Mouse (Mus musculus) stomach, embryonic 16.5 days (tissue): ENCODE data around the gene Alg11. TPM values are rescaled to one million over a fixed set of nuclear protein-coding genes. Genes with fewer than 3 reads are reported as not detected.

ENCODE experiments used
- ATAC-seq: fragments of 200-750 bp; cut with Nextera tagmentation; 2 replicates; pipeline ENCODE4 v1.8.0; 2017; ENCODE audit warnings: moderate number of reproducible peaks, moderate TSS enrichment; ENCODE audit not compliant: insufficient read depth, low FRiP score
- H3K27ac ChIP-seq: fragments of 300-500 bp; sonication (generic); 2 replicates; pipeline ENCODE4 v1.5.1; 2014; ENCODE audit warnings: low read length
- H3K27me3 ChIP-seq: fragments of 300-500 bp; sonication (generic); 2 replicates; pipeline ENCODE4 v1.6.1; 2014; ENCODE audit warnings: low read length, control low read depth, mixed read lengths; ENCODE audit not compliant: control insufficient read depth, insufficient read depth
- H3K36me3 ChIP-seq: fragments of 300-500 bp; sonication (generic); 2 replicates; pipeline ENCODE4 v1.6.1; 2014; ENCODE audit warnings: low read length; ENCODE audit not compliant: control insufficient read depth, insufficient read depth
- H3K4me1 ChIP-seq: fragments of 300-500 bp; sonication (generic); 2 replicates; pipeline ENCODE4 v1.6.1; 2014; ENCODE audit warnings: low read length, control low read depth, mixed read lengths; ENCODE audit not compliant: control insufficient read depth, insufficient read depth
- H3K4me2 ChIP-seq: fragments of 300-500 bp; sonication (generic); 2 replicates; pipeline ENCODE4 v1.6.1; 2014; ENCODE audit warnings: low read depth, low read length, mixed read lengths
- H3K4me3 ChIP-seq: fragments of 300-500 bp; sonication (generic); replicated peaks from 2 replicates; pipeline ENCODE4 v1.5.1; 2014; ENCODE audit warnings: mild to moderate bottlenecking, low read length
- H3K9ac ChIP-seq: fragments of 300-500 bp; sonication (generic); 2 replicates; pipeline ENCODE4 v1.6.1; 2014; ENCODE audit warnings: low read length
- H3K9me3 ChIP-seq: fragments of 300-500 bp; sonication (generic); replicated peaks from 2 replicates; pipeline ENCODE4 v1.6.1; 2016; ENCODE audit warnings: low read length, control low read depth; ENCODE audit not compliant: control insufficient read depth
- WGBS: fragments of 180-500 bp; shearing (Covaris S2); extraction: QIAGEN DNeasy Blood & Tissue Kit; methylation state at CpG from one replicate; pipeline ENCODE4 v1.1.7; 2014; 5-methylcytosine and 5-hydroxymethylcytosine counted together
- polyA plus RNA-seq: library from polyadenylated mRNA; unstranded; fragments of >200 nt; fragmentation: Nextera tagmentation; extraction: Ambion mirVana; gene quantifications from 2 replicates; pipeline ENCODE4 v1.2.1, GENCODE M21; 2015

Gene Alg11
- polyA plus RNA-seq, 1 experiment from 2014 or later, result 38.1 TPM

DNA sequence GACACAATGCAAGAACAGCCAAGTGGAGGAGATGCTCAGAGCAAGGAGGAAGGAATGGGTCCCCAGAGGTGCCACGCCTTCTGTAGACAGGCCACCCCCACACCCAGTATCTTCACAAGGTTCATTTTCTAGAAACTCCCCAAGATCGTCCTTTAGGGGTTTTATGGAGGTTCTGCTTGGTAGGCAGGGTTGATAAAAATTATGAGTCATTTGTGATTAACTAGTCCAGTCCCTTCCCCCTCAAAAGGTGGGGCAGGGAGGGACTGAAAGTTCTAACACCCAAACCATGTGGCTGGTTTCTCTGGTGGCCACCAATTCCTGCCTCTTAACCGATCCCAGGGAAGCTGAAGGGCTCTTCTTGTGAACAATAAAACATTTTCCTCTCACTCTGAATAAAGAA lies 3.7 kb upstream of the Alg11 start:
- Histone ChIP-seq H3K9ac (no peak overlapping the region), H3K4me1 (peaks cover 5% of the 10 kb centered on the region; the same call in 1 of the 2 replicates), H3K27me3 (peaks cover 5% of the 10 kb centered on the region; the same call in 1 of the 2 replicates), H3K36me3 (no peaks in the 10 kb centered on the region), H3K27ac (no peak overlapping the region), H3K4me3 (no peak overlapping the region), H3K4me2 (no peak overlapping the region), H3K9me3 (no peaks in the 10 kb centered on the region)
- ATAC-seq, result no peak
- WGBS, result 71% methylated on average over 3 of the region's 3 CpGs

DNA sequence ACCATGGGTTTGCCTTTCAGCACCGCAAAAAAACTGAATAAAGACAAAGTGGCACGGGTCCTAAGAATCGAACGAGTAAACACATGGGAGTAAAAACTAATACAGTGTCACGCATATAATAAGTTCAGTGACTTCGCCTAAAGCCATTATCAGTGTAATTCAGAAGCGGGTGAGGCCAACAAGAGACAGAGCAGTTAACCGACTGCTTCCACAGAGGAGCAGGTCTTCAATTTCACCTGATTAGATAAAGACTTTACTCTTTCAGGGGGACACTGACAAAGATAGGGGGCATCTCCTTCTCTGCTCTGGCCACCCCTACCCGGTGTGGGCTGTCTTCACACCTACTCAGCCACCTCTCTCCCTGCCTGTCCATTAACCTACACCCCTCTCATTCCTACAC lies 2.2 kb upstream of the Alg11 start:
- Histone ChIP-seq H3K36me3 (no peaks in the 10 kb centered on the region; the same call in 1 of the 2 replicates), H3K27me3 (peaks cover 5% of the 10 kb centered on the region; the same call in 1 of the 2 replicates), H3K4me1 (peaks cover 5% of the 10 kb centered on the region; the same call in 1 of the 2 replicates), H3K9ac (no peak overlapping the region), H3K27ac (no peak overlapping the region), H3K4me2 (no peak overlapping the region), H3K9me3 (no peaks in the 10 kb centered on the region), H3K4me3 (no peak overlapping the region)
- 68% methylated on average over 9 of the region's 9 CpGs for WGBS
- no peak for ATAC-seq

DNA sequence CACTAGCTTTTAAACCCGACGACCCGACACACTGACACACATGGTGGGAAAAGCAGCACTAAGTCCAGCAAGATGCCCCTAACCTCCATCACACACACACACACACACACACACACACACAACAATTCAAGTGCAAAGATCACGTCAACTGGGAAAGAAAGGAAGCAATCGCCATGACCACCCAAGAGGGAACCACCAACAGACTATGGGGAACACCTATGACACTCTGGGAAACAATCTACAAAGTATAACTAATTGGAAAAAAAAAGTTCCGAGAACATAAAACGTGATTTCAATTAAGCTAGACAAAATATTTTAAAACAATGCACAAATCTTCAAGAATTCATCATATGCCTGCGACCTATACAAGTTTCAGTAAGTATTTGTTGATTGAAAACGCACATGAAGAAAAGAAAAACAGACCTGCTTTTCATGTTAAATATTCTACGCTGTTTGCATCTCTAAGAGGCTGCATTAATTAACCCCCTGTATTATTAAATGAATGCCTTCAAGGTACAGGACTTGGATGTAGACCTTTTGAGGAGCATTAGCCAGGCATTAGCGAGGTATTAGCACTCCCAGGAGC lies 1.3 kb upstream of the Alg11 start:
- peak overlapping the region; percentile 76 for H3K9ac ChIP-seq
- no peaks in the 10 kb centered on the region for H3K9me3 ChIP-seq
- peak overlapping the region; percentile 98 for H3K4me2 ChIP-seq
- peaks cover 5% of the 10 kb centered on the region; the same call in 1 of the 2 replicates for H3K27me3 ChIP-seq
- no peak overlapping the region for H3K27ac ChIP-seq
- H3K4me3 ChIP-seq, result peak overlapping the region; percentile 83
- WGBS, result 52% methylated on average over 11 of the region's 11 CpGs
- ATAC-seq, result no peak
- peaks cover under 1% of the 10 kb centered on the region; the same call in 1 of the 2 replicates for H3K36me3 ChIP-seq
- H3K4me1 ChIP-seq, result peaks cover 5% of the 10 kb centered on the region; the same call in 1 of the 2 replicates

DNA sequence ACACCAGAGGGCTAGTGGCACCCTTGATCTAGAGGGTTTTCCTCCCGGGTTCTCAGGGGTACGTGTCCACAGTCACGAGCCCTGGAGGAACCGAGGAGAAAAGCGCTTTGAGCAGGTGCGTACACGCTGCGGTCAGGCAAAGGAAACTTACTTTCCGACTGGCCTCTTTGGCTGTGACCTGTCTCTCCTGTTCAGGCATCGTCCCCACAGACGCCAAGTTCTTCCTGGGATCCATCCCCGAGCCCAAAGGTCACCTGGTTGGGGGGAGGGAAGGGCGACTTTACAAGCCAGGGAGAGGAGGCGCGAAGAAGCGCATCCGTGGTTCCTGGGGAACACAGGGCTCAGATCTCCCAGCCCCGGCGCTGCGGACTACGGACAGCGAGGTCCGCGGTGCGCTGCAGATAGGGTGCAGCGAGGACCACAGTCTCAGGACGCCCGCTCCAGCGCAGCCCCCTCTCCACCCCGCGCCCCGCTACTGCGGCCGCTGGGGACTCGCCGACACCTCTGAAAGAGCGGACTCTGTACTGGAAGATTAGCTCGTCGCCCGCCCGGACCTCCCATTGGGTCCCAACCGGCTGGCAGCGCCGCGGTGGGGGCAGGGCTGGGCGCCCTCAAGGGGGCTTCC lies 588 bp upstream of the Alg11 start, which contains the start of gene Atp7b:
TSS of gene Atp7b (minus strand) at position 485 of the 625 bp plus-strand sequence.
- Histone ChIP-seq H3K27me3 (peaks cover 5% of the 10 kb centered on the region; the same call in 1 of the 2 replicates), H3K27ac (peak within 1 kb of the TSS; percentile 55; the same call in 1 of the 2 replicates), H3K9ac (peak within 1 kb of the TSS; percentile 76), H3K4me3 (peak within 1 kb of the TSS; percentile 83), H3K4me2 (peak within 1 kb of the TSS; percentile 98), H3K9me3 (no peaks in the 10 kb centered on the region), H3K4me1 (peaks cover 5% of the 10 kb centered on the region; the same call in 1 of the 2 replicates), H3K36me3 (peaks cover 4% of the 10 kb centered on the region)
- under 1% methylated on average over 45 of the region's 46 CpGs for WGBS
- ATAC-seq, result peak; percentile 83

DNA sequence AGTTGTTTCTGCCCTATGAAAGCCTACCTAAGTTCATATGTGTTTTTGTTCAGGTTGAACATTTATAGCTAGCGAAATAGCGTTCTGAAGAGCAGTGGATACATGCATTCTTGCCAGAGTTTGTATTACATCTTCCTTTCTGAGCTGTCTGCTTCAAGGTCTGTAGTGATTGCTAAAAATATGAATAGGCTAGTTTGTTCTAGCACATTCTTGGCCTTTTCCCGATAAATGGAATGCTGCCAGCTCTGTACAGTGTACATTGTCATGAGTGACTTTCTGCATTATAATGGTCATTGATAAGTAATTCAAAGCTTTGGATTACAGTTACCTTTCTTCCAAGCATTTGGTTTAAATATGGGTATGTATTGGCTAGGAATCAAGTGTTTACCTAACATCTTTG lies 605 bp downstream of the Alg11 start:
- Histone ChIP-seq H3K9me3 (no peaks in the 10 kb centered on the region), H3K27ac (no peak overlapping the region), H3K4me3 (peak overlapping the region; percentile 83), H3K36me3 (peaks cover 15% of the 10 kb centered on the region), H3K4me1 (peaks cover 5% of the 10 kb centered on the region; the same call in 1 of the 2 replicates), H3K27me3 (peaks cover 5% of the 10 kb centered on the region; the same call in 1 of the 2 replicates), H3K9ac (no peak overlapping the region; the same call in 1 of the 2 replicates), H3K4me2 (peak overlapping the region; percentile 95)
- no peak for ATAC-seq
- 3% methylated on average over 3 of the region's 3 CpGs for WGBS

DNA sequence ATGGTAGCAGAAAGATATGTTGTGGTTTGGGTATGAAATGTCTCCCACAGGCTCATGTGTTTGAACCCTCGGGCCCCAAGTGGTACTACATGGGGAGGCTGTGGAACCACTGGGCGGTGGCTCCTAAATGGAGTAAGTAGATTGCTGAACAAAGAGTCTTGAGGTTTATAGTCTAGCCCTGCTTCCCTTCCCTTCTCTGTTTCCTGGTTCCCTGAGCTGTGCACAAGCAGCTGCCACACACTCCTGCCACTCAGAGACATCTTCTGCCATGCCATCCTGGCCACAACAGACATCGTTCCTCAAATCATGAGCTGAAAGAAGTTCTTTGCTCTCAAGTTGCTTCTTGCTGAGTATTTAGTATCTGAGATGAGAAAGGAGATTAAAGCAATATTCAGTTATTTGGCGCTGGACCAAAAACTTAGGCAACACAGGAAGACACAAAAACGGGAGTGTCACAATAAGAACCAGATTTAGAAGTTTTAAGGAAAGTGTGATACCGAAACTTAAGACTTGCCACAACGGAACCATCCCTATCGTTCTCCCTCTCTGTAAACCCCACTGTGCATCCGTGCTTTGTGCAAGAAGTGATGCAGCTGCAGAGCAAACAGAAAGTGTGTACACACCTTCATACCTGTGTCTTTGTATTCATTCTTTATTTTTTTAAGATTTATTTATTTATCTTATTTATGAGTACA lies 18.9 kb downstream of the Alg11 start:
- Histone ChIP-seq H3K36me3 (no peaks in the 10 kb centered on the region), H3K4me2 (no peak overlapping the region), H3K27me3 (no peaks in the 10 kb centered on the region), H3K4me1 (no peaks in the 10 kb centered on the region), H3K9ac (no peak overlapping the region), H3K4me3 (no peak overlapping the region), H3K27ac (no peak overlapping the region), H3K9me3 (no peaks in the 10 kb centered on the region)
- no peak for ATAC-seq
- 79% methylated on average over 9 of the region's 9 CpGs for WGBS

- Histone ChIP-seq H3K27me3 (no peaks in the 10 kb centered on the region), H3K36me3 (no peaks in the 10 kb centered on the region), H3K4me1 (no peaks in the 10 kb centered on the region), H3K27ac (no peak overlapping the region), H3K4me2 (no peak overlapping the region), H3K4me3 (no peak overlapping the region), H3K9ac (no peak overlapping the region), H3K9me3 (no peaks in the 10 kb centered on the region)
- no peak for ATAC-seq
- WGBS, result 97% methylated on average over 4 of the region's 4 CpGs
Measured at GRCm38 (mm10) chr8:22089226-22089625, 28.7 kb downstream of the Alg11 start.

DNA sequence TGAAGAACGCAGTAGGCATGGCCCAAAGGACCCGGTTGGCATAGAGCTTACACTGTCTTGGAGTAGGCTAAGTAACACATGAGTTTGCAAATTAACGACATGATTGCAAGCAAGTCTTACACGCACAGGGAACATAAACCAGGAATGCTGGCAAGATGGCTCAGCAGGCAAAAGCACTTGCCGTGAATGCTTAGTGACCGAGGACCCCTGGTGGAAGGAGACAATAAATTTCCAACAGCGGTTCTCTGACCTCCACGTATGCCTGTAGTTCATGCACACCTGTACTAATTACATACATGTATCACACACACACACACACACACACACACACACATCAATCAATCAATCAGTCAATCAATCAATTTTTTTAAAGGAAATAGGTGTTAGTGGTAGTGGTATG lies 31.0 kb downstream of the Alg11 start:
- Histone ChIP-seq H3K4me1 (no peaks in the 10 kb centered on the region), H3K27ac (no peak overlapping the region), H3K9ac (no peak overlapping the region), H3K9me3 (no peaks in the 10 kb centered on the region), H3K36me3 (no peaks in the 10 kb centered on the region), H3K4me2 (no peak overlapping the region), H3K4me3 (no peak overlapping the region), H3K27me3 (no peaks in the 10 kb centered on the region)
- 47% methylated on average over 8 of the region's 8 CpGs for WGBS
- ATAC-seq, result no peak

- Histone ChIP-seq H3K4me2 (no peak overlapping the region), H3K4me3 (no peak overlapping the region), H3K27me3 (no peaks in the 10 kb centered on the region), H3K36me3 (no peaks in the 10 kb centered on the region), H3K9ac (no peak overlapping the region), H3K27ac (no peak overlapping the region), H3K9me3 (no peaks in the 10 kb centered on the region), H3K4me1 (no peaks in the 10 kb centered on the region)
- no peak for ATAC-seq
- 71% methylated on average over 4 of the region's 4 CpGs for WGBS
Measured at GRCm38 (mm10) chr8:22107020-22107419, 46.5 kb downstream of the Alg11 start.
